Mouse (Mus musculus): ENCODE data around the gene Ifna7.

GRCm38 (mm10) chr4:88851026-88851763, 35.2 kb downstream of the Ifna7 start:
- TF ChIP-seq CTCF (IDR thresholded peaks at IDR 0.05; ENCODE audit: low read depth, low read length), result no peak
- no peak for TF ChIP-seq POLR2A (IDR thresholded peaks at IDR 0.05; ENCODE audit: insufficient read depth, low read length)
- TF ChIP-seq EP300 (IDR thresholded peaks at IDR 0.05; ENCODE audit: insufficient read depth, low read depth, low read length), result no peak

Measured in ES-Bruce4 (cell line).